Mouse (Mus musculus): ENCODE data around the gene Slc4a2. TPM values are rescaled to one million over a fixed set of nuclear protein-coding genes. Genes with fewer than 3 reads are reported as not detected.

Gene Slc4a2
- 13.6 and 42.9 TPM in 2 replicates for polyA plus RNA-seq (2011; ENCODE audit: insufficient read depth, insufficient read length, low replicate concordance, missing spikeins)

GRCm38 (mm10) chr5:24423129-24424003 lies at the start of gene Slc4a2, which contains the start of gene Cdk5:
TSS of gene Slc4a2 (plus strand) at chr5:24423837.
TSS of gene Cdk5 (minus strand) at chr5:24423530.
- TF ChIP-seq POLR2A (IDR thresholded peaks at IDR 0.05; ENCODE audit: borderline replicate concordance, control insufficient read depth, low read depth, low read length) (peak; percentile 92), CTCF (IDR thresholded peaks at IDR 0.05; ENCODE audit: control insufficient read depth, insufficient read depth, low read length) (no peak)
- Histone ChIP-seq H3K27ac (ENCODE audit: control insufficient read depth, insufficient read depth, low read depth, low read length, poor library complexity) (peak within 1 kb of the TSS; percentile 95), H3K4me1 (ENCODE audit: control insufficient read depth, insufficient read depth, low read length) (no peaks in the 10 kb centered on the region; the same call in 1 of the 2 replicates), H3K4me3 (replicated peaks; ENCODE audit: control insufficient read depth, low read depth, low read length) (peak within 1 kb of the TSS; percentile 82)
- WGBS = under 1% methylated on average over 46 of the region's 46 CpGs

DNA sequence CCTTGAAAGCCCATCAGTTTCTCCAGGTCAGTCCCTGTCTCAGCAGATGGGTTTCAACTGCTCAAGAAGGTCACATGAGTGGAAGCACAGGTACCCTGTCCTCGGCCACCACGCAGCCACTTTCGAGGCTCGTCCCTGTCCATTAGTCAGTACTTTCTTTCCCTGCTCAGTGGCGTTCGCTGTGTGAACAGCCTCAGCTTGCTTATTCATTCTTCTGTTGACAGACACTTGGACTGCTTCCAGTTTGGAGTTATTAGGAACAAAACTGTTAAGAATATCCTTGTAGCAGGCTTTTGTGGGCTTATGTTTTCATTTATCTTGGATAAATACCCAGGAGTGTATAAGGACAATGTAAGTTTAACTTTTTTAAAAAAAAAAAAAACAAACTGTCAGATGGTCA lies 49.4 kb upstream of the Slc4a2 start:
- Histone ChIP-seq H3K4me3 (replicated peaks; ENCODE audit: control insufficient read depth, low read depth, low read length) (no peak overlapping the region), H3K4me1 (ENCODE audit: control insufficient read depth, insufficient read depth, low read length) (no peaks in the 10 kb centered on the region), H3K27ac (ENCODE audit: control insufficient read depth, insufficient read depth, low read depth, low read length, poor library complexity) (no peak overlapping the region)
- WGBS = 25% methylated on average over 6 of the region's 6 CpGs
- TF ChIP-seq POLR2A (IDR thresholded peaks at IDR 0.05; ENCODE audit: borderline replicate concordance, control insufficient read depth, low read depth, low read length) = no peak
- no peak for TF ChIP-seq CTCF (IDR thresholded peaks at IDR 0.05; ENCODE audit: control insufficient read depth, insufficient read depth, low read length)

DNA sequence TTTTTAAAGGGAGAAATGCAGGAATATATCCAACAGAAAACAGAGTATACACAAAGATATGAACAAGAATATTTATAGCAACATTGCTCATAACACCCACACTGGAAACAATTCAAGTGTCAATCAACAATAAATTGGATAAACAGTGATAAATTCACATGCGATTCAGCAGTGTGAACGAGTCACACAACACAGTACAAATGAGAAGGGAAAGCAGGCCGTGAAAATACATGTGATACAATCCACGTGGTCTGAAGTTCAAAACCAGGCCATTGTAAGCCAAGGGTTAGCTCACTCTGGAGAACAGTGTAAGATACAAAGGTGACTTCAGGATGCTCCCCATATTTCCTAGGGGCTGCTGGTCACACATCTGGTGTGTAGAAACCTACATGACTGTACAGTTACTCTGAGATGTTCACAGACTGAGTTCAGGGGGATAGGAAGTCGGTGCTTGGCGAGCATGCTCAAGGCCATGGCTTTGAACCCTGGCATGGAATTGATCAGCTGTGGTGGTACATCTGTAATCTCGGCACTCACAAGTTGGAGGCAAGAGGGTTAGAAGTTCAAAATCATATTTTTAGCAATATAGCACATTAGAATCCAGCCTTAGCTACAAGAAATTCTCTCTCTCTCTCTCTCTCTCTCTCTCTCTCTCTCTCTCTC lies 48.8 kb upstream of the Slc4a2 start:
- no peak overlapping the region for H3K27ac ChIP-seq (ENCODE audit: control insufficient read depth, insufficient read depth, low read depth, low read length, poor library complexity)
- H3K4me3 ChIP-seq (replicated peaks; ENCODE audit: control insufficient read depth, low read depth, low read length) = no peak overlapping the region
- TF ChIP-seq CTCF (IDR thresholded peaks at IDR 0.05; ENCODE audit: control insufficient read depth, insufficient read depth, low read length) (no peak), POLR2A (IDR thresholded peaks at IDR 0.05; ENCODE audit: borderline replicate concordance, control insufficient read depth, low read depth, low read length) (no peak)
- H3K4me1 ChIP-seq (ENCODE audit: control insufficient read depth, insufficient read depth, low read length) = no peaks in the 10 kb centered on the region
- 76% methylated on average over 7 of the region's 7 CpGs for WGBS

DNA sequence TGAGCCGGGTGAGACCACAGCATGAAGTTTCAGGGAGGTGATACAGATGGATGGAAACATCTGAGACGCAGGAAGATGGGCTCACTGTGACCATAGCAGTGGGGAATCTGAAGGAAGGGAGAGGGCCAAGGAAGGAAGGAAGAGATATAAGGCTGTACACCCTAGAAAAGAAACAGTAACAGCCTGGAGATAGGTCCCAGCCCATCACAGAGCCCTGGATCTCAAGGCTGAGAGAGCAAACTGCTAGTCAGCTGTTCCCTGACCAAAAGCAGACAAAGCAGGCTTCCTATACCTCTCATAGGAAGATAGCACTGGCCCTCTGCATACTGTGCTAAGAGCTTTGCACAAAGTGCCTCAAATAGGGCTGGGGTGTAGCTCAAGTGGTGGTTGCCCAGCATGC lies 44.9 kb upstream of the Slc4a2 start:
- TF ChIP-seq CTCF (IDR thresholded peaks at IDR 0.05; ENCODE audit: control insufficient read depth, insufficient read depth, low read length) (no peak), POLR2A (IDR thresholded peaks at IDR 0.05; ENCODE audit: borderline replicate concordance, control insufficient read depth, low read depth, low read length) (no peak)
- peaks cover 1% of the 10 kb centered on the region for H3K4me1 ChIP-seq (ENCODE audit: control insufficient read depth, insufficient read depth, low read length)
- no peak overlapping the region for H3K4me3 ChIP-seq (replicated peaks; ENCODE audit: control insufficient read depth, low read depth, low read length)
- WGBS = 78% methylated on average over 2 of the region's 2 CpGs
- no peak overlapping the region for H3K27ac ChIP-seq (ENCODE audit: control insufficient read depth, insufficient read depth, low read depth, low read length, poor library complexity)

- no peak overlapping the region for H3K27ac ChIP-seq (ENCODE audit: control insufficient read depth, insufficient read depth, low read depth, low read length, poor library complexity)
- 86% methylated on average over 4 of the region's 4 CpGs for WGBS
- no peak overlapping the region for H3K4me3 ChIP-seq (replicated peaks; ENCODE audit: control insufficient read depth, low read depth, low read length)
- peaks cover 4% of the 10 kb centered on the region for H3K4me1 ChIP-seq (ENCODE audit: control insufficient read depth, insufficient read depth, low read length)
- no peak for TF ChIP-seq POLR2A (IDR thresholded peaks at IDR 0.05; ENCODE audit: borderline replicate concordance, control insufficient read depth, low read depth, low read length)
- no peak for TF ChIP-seq CTCF (IDR thresholded peaks at IDR 0.05; ENCODE audit: control insufficient read depth, insufficient read depth, low read length)
Observed at GRCm38 (mm10) chr5:24379501-24379900, 44.1 kb upstream of the Slc4a2 start.

DNA sequence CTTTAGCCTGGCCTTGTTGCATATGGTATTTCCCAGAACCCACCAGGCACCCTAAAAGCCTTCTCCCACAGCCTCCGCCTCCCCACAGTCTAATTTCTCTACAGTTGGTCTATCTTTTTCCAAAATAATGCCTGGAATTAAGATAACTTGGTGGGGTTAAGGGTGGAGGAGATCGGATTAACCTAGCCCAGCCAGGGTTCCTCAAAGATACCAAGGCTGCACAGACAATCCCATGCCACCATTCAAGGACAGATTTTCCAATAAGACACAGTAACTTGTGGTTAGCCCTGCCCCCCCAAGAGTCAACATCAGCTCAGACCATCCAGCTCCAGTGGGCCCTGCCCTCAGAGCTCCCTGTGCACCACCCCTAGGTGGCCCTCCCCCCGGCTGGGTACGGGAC lies 43.1 kb upstream of the Slc4a2 start:
- Histone ChIP-seq H3K4me1 (ENCODE audit: control insufficient read depth, insufficient read depth, low read length) (peaks cover 4% of the 10 kb centered on the region), H3K4me3 (replicated peaks; ENCODE audit: control insufficient read depth, low read depth, low read length) (no peak overlapping the region), H3K27ac (ENCODE audit: control insufficient read depth, insufficient read depth, low read depth, low read length, poor library complexity) (no peak overlapping the region)
- no peak for TF ChIP-seq CTCF (IDR thresholded peaks at IDR 0.05; ENCODE audit: control insufficient read depth, insufficient read depth, low read length)
- no peak for TF ChIP-seq POLR2A (IDR thresholded peaks at IDR 0.05; ENCODE audit: borderline replicate concordance, control insufficient read depth, low read depth, low read length)
- 76% methylated on average over 4 of the region's 4 CpGs for WGBS

DNA sequence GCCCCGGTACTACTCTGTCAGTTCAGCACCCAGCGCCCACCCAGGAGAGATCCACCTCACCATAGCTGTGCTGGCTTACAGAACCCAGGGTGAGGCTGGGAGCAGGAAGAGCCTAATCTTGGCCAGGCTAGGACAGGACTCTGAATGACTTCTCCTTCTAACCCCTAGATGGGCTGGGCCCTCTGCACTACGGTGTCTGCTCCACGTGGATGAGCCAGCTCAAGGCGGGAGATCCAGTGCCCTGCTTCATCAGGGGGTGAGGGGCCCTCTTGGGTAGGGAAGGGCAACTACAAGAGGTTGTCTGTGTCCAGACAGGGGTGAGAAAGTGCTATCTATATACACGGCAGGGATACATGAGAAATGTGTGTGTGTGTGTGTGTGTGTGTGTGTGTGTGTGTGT lies 42.2 kb upstream of the Slc4a2 start:
- Histone ChIP-seq H3K4me3 (replicated peaks; ENCODE audit: control insufficient read depth, low read depth, low read length) (no peak overlapping the region), H3K4me1 (ENCODE audit: control insufficient read depth, insufficient read depth, low read length) (peaks cover 4% of the 10 kb centered on the region), H3K27ac (ENCODE audit: control insufficient read depth, insufficient read depth, low read depth, low read length, poor library complexity) (no peak overlapping the region)
- WGBS = 82% methylated on average over 6 of the region's 6 CpGs
- TF ChIP-seq CTCF (IDR thresholded peaks at IDR 0.05; ENCODE audit: control insufficient read depth, insufficient read depth, low read length) (no peak), POLR2A (IDR thresholded peaks at IDR 0.05; ENCODE audit: borderline replicate concordance, control insufficient read depth, low read depth, low read length) (no peak)

GRCm38 (mm10) chr5:24381988-24382387 lies 41.6 kb upstream of the Slc4a2 start:
- H3K27ac ChIP-seq (ENCODE audit: control insufficient read depth, insufficient read depth, low read depth, low read length, poor library complexity) = no peak overlapping the region
- peaks cover 4% of the 10 kb centered on the region for H3K4me1 ChIP-seq (ENCODE audit: control insufficient read depth, insufficient read depth, low read length)
- TF ChIP-seq POLR2A (IDR thresholded peaks at IDR 0.05; ENCODE audit: borderline replicate concordance, control insufficient read depth, low read depth, low read length) = no peak
- TF ChIP-seq CTCF (IDR thresholded peaks at IDR 0.05; ENCODE audit: control insufficient read depth, insufficient read depth, low read length) = no peak
- H3K4me3 ChIP-seq (replicated peaks; ENCODE audit: control insufficient read depth, low read depth, low read length) = no peak overlapping the region
- WGBS = 63% methylated on average over 2 of the region's 2 CpGs

Data from bone marrow, adult 2 months (tissue).